Mouse (Mus musculus): ENCODE measurements at regions not wholly inside any gene's neighbourhood (a gene's known extent, or its start where the extent isn't known, plus 50 kb on each side); places are given as distances from the start of the nearest gene placed in this dataset.

GRCm38 (mm10) chr12:7192591-7192990 is 784.9 kb upstream of the Apob start:
- DNase-seq, result no peak

- DNase-seq, result no peak
These were observed 779.4 kb upstream of the Apob start for GRCm38 (mm10) chr12:7198098-7198497.

- no peak for DNase-seq
These were observed 776.6 kb upstream of the Apob start for GRCm38 (mm10) chr12:7200879-7201278.

- DNase-seq, result no peak
These were observed 761.8 kb upstream of the Apob start for GRCm38 (mm10) chr12:7215686-7216085.

GRCm38 (mm10) chr12:7217499-7217898 is 759.9 kb upstream of the Apob start:
- DNase-seq, result no peak

- no peak for DNase-seq
These were observed 749.3 kb upstream of the Apob start for GRCm38 (mm10) chr12:7228124-7228523.

GRCm38 (mm10) chr12:7228541-7229225 is 748.8 kb upstream of the Apob start:
- no peak for DNase-seq

- no peak for DNase-seq
These were observed 727.1 kb upstream of the Apob start for GRCm38 (mm10) chr12:7250324-7250723.

GRCm38 (mm10) chr12:7270587-7270986 is 706.9 kb upstream of the Apob start:
- DNase-seq, result peak; percentile 28 to 37

GRCm38 (mm10) chr12:7284354-7285036 is 693.0 kb upstream of the Apob start:
- no peak for DNase-seq

GRCm38 (mm10) chr12:7291557-7291956 is 685.9 kb upstream of the Apob start:
- DNase-seq, result no peak

GRCm38 (mm10) chr12:7297026-7297425 is 680.4 kb upstream of the Apob start:
- DNase-seq, result no peak

- no peak for DNase-seq
These were observed 656.0 kb upstream of the Apob start for GRCm38 (mm10) chr12:7321453-7321852.

GRCm38 (mm10) chr12:7328620-7329019 is 648.8 kb upstream of the Apob start:
- no peak for DNase-seq

Data from kidney, postnatal 36 days (tissue).